Comparison of ENCODE assay signal across 9 mouse cellular contexts in the genomic region with DNA sequence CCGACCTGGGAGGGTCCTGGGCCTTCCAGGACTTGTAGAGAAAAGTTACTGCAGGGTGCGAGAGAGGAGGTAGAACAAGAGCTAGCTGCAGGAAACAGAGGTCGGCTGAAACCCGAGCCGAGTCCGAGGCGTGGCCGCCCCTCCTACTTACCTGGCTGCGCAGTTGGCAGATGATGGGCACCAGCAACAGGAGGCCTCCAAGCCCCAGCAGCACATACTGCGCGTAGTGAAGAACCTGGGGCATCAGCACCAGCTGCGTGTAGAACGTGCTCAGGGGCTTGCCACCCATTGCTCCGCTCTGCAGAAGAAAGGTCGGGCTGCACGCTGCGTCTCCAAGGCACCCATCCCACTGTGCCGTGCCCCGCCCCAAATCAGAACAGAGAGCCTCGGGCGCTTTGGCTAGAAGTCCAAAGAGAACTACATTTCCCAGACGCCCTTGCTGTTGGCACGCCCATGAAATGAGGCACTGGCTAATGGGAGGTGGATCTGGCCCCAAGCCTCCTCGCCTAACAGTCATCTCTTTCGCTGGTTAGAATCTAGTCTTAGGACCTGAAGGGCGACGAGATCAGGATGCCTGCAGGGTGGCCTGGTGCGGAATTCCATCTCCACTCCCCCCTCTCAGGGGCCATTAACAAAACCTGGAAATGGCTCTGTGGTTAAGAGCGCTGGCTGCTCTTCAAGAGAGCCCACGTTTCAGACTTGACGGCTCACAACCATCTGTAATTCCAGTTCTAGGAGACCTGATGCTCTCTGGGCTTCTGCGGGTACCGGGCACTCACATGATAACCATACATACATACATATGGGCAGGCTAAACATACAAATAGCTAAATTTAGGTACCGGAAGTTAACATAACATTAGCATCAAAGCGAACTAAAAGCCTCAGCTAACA. TPM values are rescaled to one million over a fixed set of nuclear protein-coding genes. Genes with fewer than 3 reads are reported as not detected.
DNase-seq lines count a peak whose midpoint lies in the region; ATAC-seq and TF ChIP-seq lines count a peak whose summit lies in the region.
"Had no signal": no experiment of that assay in that cellular context is flagged by ENCODE, and none has a peak within 500 bp of the region (broad histone marks: within the 10 kb centered on the region; RNA-seq: fewer than 3 reads in every experiment).

No protein-coding gene starts in this region.

- DNase-seq in CH12.LX (ENCODE audit: extremely low read depth) (no peak), R1 (ENCODE audit: low read depth, low spot score) (peak; percentile 95)
- DNase-seq in forebrain, embryonic 11.5 days (ENCODE audit: low spot score), result peak; percentile 80
- peak; percentile 83 for DNase-seq in hindbrain, postnatal 0 days (ENCODE audit: low spot score)
- DNase-seq in left cerebral cortex, postnatal 4 days, result peak; percentile 56
- DNase-seq in ovary, adult 18-20 months (ENCODE audit: low spot score), result no peak
- DNase-seq in adrenal gland, postnatal 4 days (ENCODE audit: low spot score in 2 of 2), result no peak

- WGBS in forebrain, embryonic 11.5 days, result 15% methylated on average over 35 of the region's 35 CpGs
- WGBS in hindbrain, postnatal 0 days, result 17% methylated on average over 35 of the region's 35 CpGs
- 16% methylated on average over 35 of the region's 35 CpGs for WGBS in midbrain, embryonic 16.5 days

- intact Hi-C loops in left cerebral cortex, postnatal 4 days (cut with DNase I), result loop anchor here (10.0 kb wide), 1 partner anchor 61 kb away; the partner anchor contains the start of gene Scarb1

- H3K79me2 ChIP-seq in CH12.LX (replicated peaks; ENCODE audit: control insufficient read depth, extremely low read depth, insufficient read depth, poor library complexity, severe bottlenecking), result no peaks in the 10 kb centered on the region

- in situ Hi-C loops in CH12.LX (cut with MboI; ENCODE audit: low pct_ligation_motif_present, low pct_unique_long_range_greater_than_20kb, low sequenced_read_pairs), result loop anchor here (10.0 kb wide), 1 partner anchor 201 kb away; no protein-coding TSS in a partner anchor

- H3K4me3 ChIP-seq in CH12.LX (replicated peaks in 1 of 3; ENCODE audit: low read depth in 2 of 3, low read length in 2 of 3, poor library complexity in 1 of 3), result no peak overlapping the region
- H3K4me3 ChIP-seq in forebrain, embryonic 11.5 days (ENCODE audit: low read depth, low read length), result peak overlapping the region; percentile 24
- peak overlapping the region; percentile 31 for H3K4me3 ChIP-seq in hindbrain, postnatal 0 days (ENCODE audit: low read length)
- peak overlapping the region; percentile 41 for H3K4me3 ChIP-seq in midbrain, embryonic 16.5 days (ENCODE audit: low read depth, low read length)
- H3K4me3 ChIP-seq: myocyte had no signal

- no peak overlapping the region for H3K9ac ChIP-seq in CH12.LX (ENCODE audit: insufficient read depth, low read depth)
- H3K9ac ChIP-seq in forebrain, embryonic 11.5 days (ENCODE audit: low read length), result peak overlapping the region; percentile 49
- H3K9ac ChIP-seq in hindbrain, postnatal 0 days (replicated peaks; ENCODE audit: low read length), result peak overlapping the region; percentile 37; the same call in 1 of the 2 replicates
- H3K9ac ChIP-seq in midbrain, embryonic 16.5 days (ENCODE audit: low read depth, low read length), result peak overlapping the region; percentile 61

- H3K27me3 ChIP-seq in CH12.LX (replicated peaks), result no peaks in the 10 kb centered on the region
- H3K27me3 ChIP-seq in forebrain, embryonic 11.5 days (ENCODE audit: control insufficient read depth, insufficient read depth, low read length), result no peaks in the 10 kb centered on the region
- no peaks in the 10 kb centered on the region for H3K27me3 ChIP-seq in hindbrain, postnatal 0 days (ENCODE audit: insufficient read depth, low read length)
- no peaks in the 10 kb centered on the region for H3K27me3 ChIP-seq in midbrain, embryonic 16.5 days (ENCODE audit: control insufficient read depth, insufficient read depth, low read depth, low read length)

- no peak for TF ChIP-seq RAD21 in CH12.LX (IDR thresholded peaks at IDR 0.05; ENCODE audit: low read depth, low read length)

- TF ChIP-seq EP300 in CH12.LX (IDR thresholded peaks at IDR 0.05; ENCODE audit: low read length), result no peak

- peaks cover 3 to 59% of the 10 kb centered on the region in 2 experiments for H3K36me3 ChIP-seq in CH12.LX (replicated peaks in 1 of 2; ENCODE audit: control insufficient read depth in 1 of 2, insufficient read depth in 1 of 2, low read length in 1 of 2)
- H3K36me3 ChIP-seq in forebrain, embryonic 11.5 days (ENCODE audit: control insufficient read depth, insufficient read depth, low read length), result no peaks in the 10 kb centered on the region
- H3K36me3 ChIP-seq in hindbrain, postnatal 0 days (ENCODE audit: insufficient read depth, low read length), result peaks cover 6% of the 10 kb centered on the region
- H3K36me3 ChIP-seq in midbrain, embryonic 16.5 days (ENCODE audit: control insufficient read depth, insufficient read depth, low read length), result peaks cover 7% of the 10 kb centered on the region

- H3K27ac ChIP-seq in CH12.LX (ENCODE audit: insufficient read depth, low read depth), result no peak overlapping the region
- H3K27ac ChIP-seq in forebrain, embryonic 11.5 days (ENCODE audit: low read depth, low read length), result no peak overlapping the region
- H3K27ac ChIP-seq in hindbrain, postnatal 0 days, result no peak overlapping the region
- no peak overlapping the region; the same call in 1 of the 2 replicates for H3K27ac ChIP-seq in midbrain, embryonic 16.5 days (ENCODE audit: low read length)

- TF ChIP-seq POLR2A in CH12.LX (IDR thresholded peaks at IDR 0.05; ENCODE audit: low read depth, low read length), result no peak

- dilution Hi-C loops in CH12.LX (cut with MboI; ENCODE audit: extremely low pct_ligation_motif_present, extremely low pct_unique_long_range_greater_than_20kb, low sequenced_read_pairs), result no loop called here

- peak; percentile 86 for ATAC-seq in forebrain, embryonic 11.5 days (replicated peaks; ENCODE audit: low FRiP score)
- ATAC-seq in hindbrain, postnatal 0 days, result peak; percentile 80
- peak; percentile 87 for ATAC-seq in midbrain, embryonic 16.5 days

- H3K9me3 ChIP-seq in CH12.LX (replicated peaks; ENCODE audit: low read length), result peaks cover 5% of the 10 kb centered on the region
- H3K9me3 ChIP-seq in forebrain, embryonic 11.5 days (ENCODE audit: control insufficient read depth, low read length), result no peaks in the 10 kb centered on the region
- no peaks in the 10 kb centered on the region for H3K9me3 ChIP-seq in hindbrain, postnatal 0 days (ENCODE audit: low read length)
- H3K9me3 ChIP-seq in midbrain, embryonic 16.5 days (replicated peaks; ENCODE audit: control insufficient read depth, low read length, poor library complexity, severe bottlenecking), result no peaks in the 10 kb centered on the region

- H3K4me1 ChIP-seq in CH12.LX (ENCODE audit: control insufficient read depth in 1 of 2, insufficient read depth in 2 of 2), result peaks cover 11 to 14% of the 10 kb centered on the region in 2 experiments
- H3K4me1 ChIP-seq in forebrain, embryonic 11.5 days (replicated peaks; ENCODE audit: control insufficient read depth, insufficient read depth, low read length), result 0 out of 2 replicates have a peak, but pooled peaks cover 4% of the 10 kb centered on the region
- H3K4me1 ChIP-seq in hindbrain, postnatal 0 days (ENCODE audit: insufficient read depth, low read length), result peaks cover 4% of the 10 kb centered on the region; the same call in 1 of the 2 replicates
- H3K4me1 ChIP-seq in midbrain, embryonic 16.5 days (ENCODE audit: control insufficient read depth, insufficient read depth, low read length), result no peaks in the 10 kb centered on the region

- H3K4me2 ChIP-seq in CH12.LX (ENCODE audit: insufficient read depth, low read depth, poor library complexity, severe bottlenecking), result no peak overlapping the region
- H3K4me2 ChIP-seq in forebrain, embryonic 11.5 days (ENCODE audit: low read depth, low read length, severe bottlenecking), result peak overlapping the region; percentile 57
- H3K4me2 ChIP-seq in hindbrain, postnatal 0 days (ENCODE audit: low read depth, low read length), result peak overlapping the region; percentile 60
- H3K4me2 ChIP-seq in midbrain, embryonic 16.5 days (ENCODE audit: low read length), result peak overlapping the region; percentile 65

- TF ChIP-seq CTCF in CH12.LX (conservative IDR thresholded peaks at IDR 0.05 in 1 of 2, IDR thresholded peaks at IDR 0.05 in 1 of 2; ENCODE audit: low read depth in 2 of 2, low read length in 2 of 2), result no peak
- no peak for TF ChIP-seq CTCF in hindbrain, postnatal 0 days (IDR thresholded peaks at IDR 0.05; ENCODE audit: low read depth)

TF ChIP-seq in CH12.LX, 34 proteins besides CTCF, POLR2A, EP300 and RAD21:
- TF ChIP-seq CHD2 (IDR thresholded peaks at IDR 0.05; ENCODE audit: low read length) (no peak), SIN3A (IDR thresholded peaks at IDR 0.05; ENCODE audit: low read length) (no peak), GABPA (IDR thresholded peaks at IDR 0.05; ENCODE audit: insufficient replicate concordance, low read depth, low read length) (no peak), HCFC1 (IDR thresholded peaks at IDR 0.05; ENCODE audit: low read depth, low read length) (peak; percentile 59), ELF1 (IDR thresholded peaks at IDR 0.05; ENCODE audit: low read depth, low read length) (no peak), MAFK (IDR thresholded peaks at IDR 0.05; ENCODE audit: insufficient replicate concordance, low read length) (no peak), BHLHE40 (IDR thresholded peaks at IDR 0.05; ENCODE audit: low read depth, low read length) (no peak)

RNA-seq across cellular contexts. Expression of gene Scarb1, which starts 56.9 kb away (rescaled TPM):
- total RNA-seq in CH12.LX (2012; rRNA removed) (11.6 and 12.3 TPM in 2 replicates), CH12.LX (2014; rRNA removed) (16.3 and 20.0 TPM in 2 replicates)
- polyA plus RNA-seq in CH12.LX (2012; ENCODE audit: insufficient read length, low read depth), result 24.6 and 24.7 TPM in 2 replicates
- 43.7 and 45.7 TPM in 2 replicates for polyA plus RNA-seq in forebrain, embryonic 11.5 days (2014; fragmentation: Nextera tagmentation; extraction: Ambion mirVana)
- 70.3 and 71.7 TPM in 2 replicates for total RNA-seq in hindbrain, postnatal 0 days (2014; rRNA removed)
- 53.9 and 56.1 TPM in 2 replicates for polyA plus RNA-seq in hindbrain, postnatal 0 days (2015; fragmentation: Nextera tagmentation; extraction: Ambion mirVana)
- total RNA-seq in left cerebral cortex, postnatal 4 days (2021), result 10 to 100 TPM; 56.2 to 56.7 TPM
- 43.8 and 51.6 TPM in 2 replicates for polyA plus RNA-seq in midbrain, embryonic 16.5 days (2015; fragmentation: Nextera tagmentation; extraction: Ambion mirVana)
- total RNA-seq in adrenal gland, postnatal 4 days (2021), result 100 to 1,000 TPM; 582 to 655 TPM

Comparison
In these comparisons a context has a peak if more than half of its experiments do, and no peak if none do; other contexts are left out.
1. DNase-seq: peak in R1 (single experiment), forebrain, embryonic 11.5 days (single experiment), hindbrain, postnatal 0 days (single experiment) and left cerebral cortex, postnatal 4 days (single experiment); none in CH12.LX (single experiment), ovary, adult 18-20 months (single experiment) and adrenal gland, postnatal 4 days (0 of 2).
2. H3K4me3 ChIP-seq: peak in forebrain, embryonic 11.5 days (single experiment), hindbrain, postnatal 0 days (single experiment) and midbrain, embryonic 16.5 days (single experiment); none in CH12.LX (0 of 3).
3. Peak in every context shown above with its lines, with median percentiles within 50 percentile points of each other: ATAC-seq.